Mouse (Mus musculus): ENCODE measurements around the gene Sycp1. TPM values are rescaled to one million over a fixed set of nuclear protein-coding genes. Genes with fewer than 3 reads are reported as not detected.

Gene Sycp1
- not detected in 2 replicates for polyA plus RNA-seq (2016; fragmentation: Nextera tagmentation; extraction: Ambion mirVana)

GRCm38 (mm10) chr3:102935451-102936354, at the start of gene Sycp1:
Sycp1 (minus strand) TSS chr3:102936100.
- H3K4me3 ChIP-seq, result no peak within 1 kb of the TSS
- H3K36me3 ChIP-seq (replicated peaks), result no peaks in the 10 kb centered on the region; the same call in 1 of the 2 replicates
- H3K9me3 ChIP-seq, result peaks cover 11% of the 10 kb centered on the region
- H3K27ac ChIP-seq, result no peak within 1 kb of the TSS
- WGBS, result 94% methylated on average over 78 of the region's 78 CpGs
- DNase-seq (ENCODE audit: extremely low spot score, low spot score), result no peak
- H3K4me1 ChIP-seq, result peaks cover 7% of the 10 kb centered on the region
- no peaks in the 10 kb centered on the region for H3K27me3 ChIP-seq (ENCODE audit: poor library complexity, severe bottlenecking)

DNA sequence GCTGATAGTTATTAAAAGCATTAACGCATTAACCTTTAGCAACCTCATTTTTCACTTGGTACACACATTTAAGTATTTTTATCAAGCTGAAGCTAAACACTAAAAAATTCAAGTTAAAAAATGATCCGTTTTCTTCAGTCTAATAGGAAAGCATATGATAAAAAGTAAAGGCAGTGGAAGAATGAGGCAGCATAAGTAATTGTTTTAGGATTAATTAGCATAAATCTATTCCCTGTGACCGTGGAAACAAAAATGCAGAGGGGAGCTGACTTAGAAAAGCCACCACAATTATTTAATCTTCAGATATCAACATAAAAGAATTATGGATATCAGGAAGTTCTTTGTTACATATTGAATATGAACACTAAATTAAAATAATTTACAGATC, 44.4 kb upstream of the Sycp1 start:
- H3K9me3 ChIP-seq, result no peaks in the 10 kb centered on the region
- peak overlapping the region; percentile 82 for H3K27ac ChIP-seq
- H3K4me1 ChIP-seq, result peaks cover 25% of the 10 kb centered on the region
- no peaks in the 10 kb centered on the region for H3K27me3 ChIP-seq (ENCODE audit: poor library complexity, severe bottlenecking)
- 52% methylated on average over 3 of the region's 3 CpGs for WGBS
- DNase-seq (ENCODE audit: extremely low spot score, low spot score), result no peak
- no peaks in the 10 kb centered on the region for H3K36me3 ChIP-seq (replicated peaks)
- peak overlapping the region; percentile 29; the same call in 1 of the 2 replicates for H3K4me3 ChIP-seq

DNA sequence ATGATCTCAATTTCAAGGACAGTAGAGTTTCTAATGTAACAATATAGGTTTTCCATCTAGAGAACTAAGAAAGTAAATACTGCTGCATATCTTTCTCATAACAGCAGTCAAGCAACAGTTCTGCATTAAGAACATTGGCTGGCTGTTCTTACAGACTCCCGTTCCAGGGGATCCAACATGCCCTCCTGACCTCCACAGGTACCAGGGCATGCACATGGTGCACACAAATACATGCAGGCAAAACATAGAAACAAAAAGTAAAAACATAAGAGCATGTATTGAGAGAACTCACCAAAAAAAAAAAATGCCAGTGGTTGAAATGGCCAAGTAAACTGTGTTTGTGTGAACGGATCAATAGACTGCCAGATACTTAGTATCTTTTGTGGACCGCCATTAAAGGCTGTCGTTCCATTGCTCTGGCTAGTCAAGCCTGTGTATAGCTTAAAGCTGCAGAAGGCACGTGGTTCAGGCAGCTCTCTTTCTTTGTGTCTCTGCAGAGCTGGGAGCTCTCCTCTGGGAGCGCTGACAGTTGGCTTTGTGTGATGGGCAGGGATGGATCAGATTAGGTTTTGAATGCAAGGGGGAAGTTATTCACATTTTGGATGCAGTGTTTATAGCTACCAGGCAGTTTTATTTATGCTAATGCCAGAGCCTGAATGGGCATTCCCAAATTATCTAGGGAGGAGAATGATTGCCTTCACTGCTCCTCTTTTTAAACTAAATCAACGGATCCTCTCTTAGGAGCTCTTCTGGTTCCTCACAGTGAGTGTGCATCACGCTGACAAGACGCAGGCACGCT, 43.8 kb upstream of the Sycp1 start:
- DNase-seq (ENCODE audit: extremely low spot score, low spot score), result peak; percentile 52
- no peaks in the 10 kb centered on the region for H3K9me3 ChIP-seq
- H3K27ac ChIP-seq, result peak overlapping the region; percentile 82
- no peaks in the 10 kb centered on the region for H3K36me3 ChIP-seq (replicated peaks)
- peak overlapping the region; percentile 29; the same call in 1 of the 2 replicates for H3K4me3 ChIP-seq
- 17% methylated on average over 10 of the region's 10 CpGs for WGBS
- H3K4me1 ChIP-seq, result peaks cover 31% of the 10 kb centered on the region
- H3K27me3 ChIP-seq (ENCODE audit: poor library complexity, severe bottlenecking), result no peaks in the 10 kb centered on the region

- Histone ChIP-seq H3K4me3 (no peak overlapping the region), H3K27me3 (ENCODE audit: poor library complexity, severe bottlenecking) (no peaks in the 10 kb centered on the region), H3K4me1 (peaks cover 34% of the 10 kb centered on the region), H3K36me3 (replicated peaks) (no peaks in the 10 kb centered on the region), H3K27ac (no peak overlapping the region), H3K9me3 (no peaks in the 10 kb centered on the region)
- 83% methylated on average over 4 of the region's 4 CpGs for WGBS
- DNase-seq (ENCODE audit: extremely low spot score, low spot score), result no peak
These were observed 41.0 kb upstream of the Sycp1 start for GRCm38 (mm10) chr3:102976906-102977305.

DNA sequence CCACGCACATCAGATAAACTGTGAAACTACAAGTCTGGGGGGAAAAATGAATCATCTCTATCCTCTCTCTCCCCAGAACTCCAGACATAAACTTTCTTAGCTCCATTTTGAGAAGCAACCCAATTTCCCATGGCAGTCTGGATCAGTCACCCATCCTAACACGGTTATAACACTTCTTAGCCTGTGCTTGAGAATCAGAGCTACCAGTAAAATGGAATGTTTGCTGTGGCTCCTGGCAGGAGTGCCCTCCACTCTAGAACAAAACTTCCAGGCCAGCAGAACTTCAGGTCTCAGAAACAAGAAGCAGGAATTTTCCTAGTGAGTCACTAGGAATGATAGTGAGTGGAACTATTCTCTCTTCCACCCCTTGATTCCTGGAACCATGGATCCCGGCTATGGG, 34.6 kb upstream of the Sycp1 start:
- Histone ChIP-seq H3K36me3 (replicated peaks) (no peaks in the 10 kb centered on the region), H3K9me3 (no peaks in the 10 kb centered on the region), H3K27ac (peak overlapping the region; percentile 80), H3K4me1 (peaks cover 25% of the 10 kb centered on the region), H3K27me3 (ENCODE audit: poor library complexity, severe bottlenecking) (no peaks in the 10 kb centered on the region), H3K4me3 (no peak overlapping the region)
- 95% methylated on average over 3 of the region's 3 CpGs for WGBS
- no peak for DNase-seq (ENCODE audit: extremely low spot score, low spot score)

DNA sequence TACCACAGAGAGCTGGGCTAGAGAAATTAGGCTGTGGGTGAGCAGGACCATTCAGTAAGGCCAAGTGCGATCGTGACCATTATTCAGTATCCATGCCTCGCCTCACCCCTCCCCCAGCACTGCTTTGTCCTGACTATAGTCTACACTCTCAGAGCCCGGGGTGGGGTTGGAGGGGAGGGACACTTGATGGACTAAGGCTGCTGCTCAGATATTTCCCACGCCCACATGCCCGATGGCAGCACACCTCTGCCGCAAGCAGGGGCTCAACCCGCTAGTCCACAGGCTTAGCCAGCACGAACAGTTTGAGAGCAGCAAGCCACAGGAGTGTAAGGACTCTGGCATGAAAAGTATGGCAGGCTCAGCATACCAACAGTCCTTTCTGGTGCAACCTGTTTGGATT, 34.2 kb upstream of the Sycp1 start:
- Histone ChIP-seq H3K27me3 (ENCODE audit: poor library complexity, severe bottlenecking) (no peaks in the 10 kb centered on the region), H3K27ac (peak overlapping the region; percentile 80), H3K36me3 (replicated peaks) (no peaks in the 10 kb centered on the region), H3K9me3 (no peaks in the 10 kb centered on the region), H3K4me3 (no peak overlapping the region), H3K4me1 (peaks cover 21% of the 10 kb centered on the region)
- peak; percentile 36 for DNase-seq (ENCODE audit: extremely low spot score, low spot score)
- WGBS, result 67% methylated on average over 9 of the region's 9 CpGs

- Histone ChIP-seq H3K4me1 (no peaks in the 10 kb centered on the region), H3K27ac (no peak within 1 kb of the TSS), H3K36me3 (replicated peaks) (no peaks in the 10 kb centered on the region), H3K27me3 (ENCODE audit: poor library complexity, severe bottlenecking) (no peaks in the 10 kb centered on the region), H3K4me3 (no peak within 1 kb of the TSS), H3K9me3 (no peaks in the 10 kb centered on the region)
- no peak for DNase-seq (ENCODE audit: extremely low spot score, low spot score)
- 67% methylated on average over 3 of the region's 3 CpGs for WGBS
These were observed 28.1 kb upstream of the Sycp1 start, which contains the start of gene Nr1h5 for GRCm38 (mm10) chr3:102964033-102964432. Nr1h5 (minus strand) TSS chr3:102964133.

- Histone ChIP-seq H3K9me3 (no peaks in the 10 kb centered on the region), H3K27ac (no peak overlapping the region), H3K4me1 (no peaks in the 10 kb centered on the region), H3K36me3 (replicated peaks) (no peaks in the 10 kb centered on the region), H3K27me3 (ENCODE audit: poor library complexity, severe bottlenecking) (no peaks in the 10 kb centered on the region), H3K4me3 (no peak overlapping the region)
- WGBS, result 69% methylated on average over 3 of the region's 3 CpGs
- no peak for DNase-seq (ENCODE audit: extremely low spot score, low spot score)
These were observed 19.7 kb upstream of the Sycp1 start for GRCm38 (mm10) chr3:102955596-102955995.

GRCm38 (mm10) chr3:102955143-102955542, 19.2 kb upstream of the Sycp1 start:
- 91% methylated on average over 3 of the region's 3 CpGs for WGBS
- H3K9me3 ChIP-seq, result no peaks in the 10 kb centered on the region
- no peaks in the 10 kb centered on the region for H3K36me3 ChIP-seq (replicated peaks)
- no peak overlapping the region for H3K27ac ChIP-seq
- H3K27me3 ChIP-seq (ENCODE audit: poor library complexity, severe bottlenecking), result no peaks in the 10 kb centered on the region
- no peak for DNase-seq (ENCODE audit: extremely low spot score, low spot score)
- H3K4me1 ChIP-seq, result no peaks in the 10 kb centered on the region
- no peak overlapping the region for H3K4me3 ChIP-seq

GRCm38 (mm10) chr3:102954476-102954875, 18.6 kb upstream of the Sycp1 start:
- Histone ChIP-seq H3K27me3 (ENCODE audit: poor library complexity, severe bottlenecking) (no peaks in the 10 kb centered on the region), H3K27ac (no peak overlapping the region), H3K4me3 (no peak overlapping the region), H3K4me1 (no peaks in the 10 kb centered on the region), H3K36me3 (replicated peaks) (no peaks in the 10 kb centered on the region), H3K9me3 (no peaks in the 10 kb centered on the region)
- 96% methylated on average over 12 of the region's 12 CpGs for WGBS
- DNase-seq (ENCODE audit: extremely low spot score, low spot score), result no peak

DNA sequence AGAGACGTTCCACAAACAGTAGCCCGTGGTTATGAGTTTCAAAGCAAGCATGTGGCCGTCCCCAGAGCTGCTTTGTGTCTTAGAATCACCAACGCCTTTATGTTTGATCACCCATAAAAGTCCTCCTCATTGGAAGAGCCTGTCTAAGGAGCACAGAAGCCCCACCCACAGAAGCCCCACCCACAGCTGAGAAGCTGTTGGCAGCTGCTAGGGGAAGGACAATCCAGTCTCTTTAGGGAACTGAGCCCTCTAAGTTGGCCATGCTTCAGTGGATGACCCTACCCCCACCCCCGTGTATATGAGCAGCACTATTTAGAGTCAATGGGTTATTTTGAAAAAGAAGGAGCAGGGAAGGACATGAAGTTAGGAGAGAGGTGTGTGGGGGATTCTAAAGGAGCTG, 11.0 kb upstream of the Sycp1 start:
- Histone ChIP-seq H3K9me3 (no peaks in the 10 kb centered on the region), H3K4me1 (peaks cover 4% of the 10 kb centered on the region), H3K27ac (no peak overlapping the region), H3K27me3 (ENCODE audit: poor library complexity, severe bottlenecking) (no peaks in the 10 kb centered on the region), H3K36me3 (replicated peaks) (no peaks in the 10 kb centered on the region), H3K4me3 (no peak overlapping the region)
- DNase-seq (ENCODE audit: extremely low spot score, low spot score), result no peak
- 49% methylated on average over 5 of the region's 5 CpGs for WGBS

DNA sequence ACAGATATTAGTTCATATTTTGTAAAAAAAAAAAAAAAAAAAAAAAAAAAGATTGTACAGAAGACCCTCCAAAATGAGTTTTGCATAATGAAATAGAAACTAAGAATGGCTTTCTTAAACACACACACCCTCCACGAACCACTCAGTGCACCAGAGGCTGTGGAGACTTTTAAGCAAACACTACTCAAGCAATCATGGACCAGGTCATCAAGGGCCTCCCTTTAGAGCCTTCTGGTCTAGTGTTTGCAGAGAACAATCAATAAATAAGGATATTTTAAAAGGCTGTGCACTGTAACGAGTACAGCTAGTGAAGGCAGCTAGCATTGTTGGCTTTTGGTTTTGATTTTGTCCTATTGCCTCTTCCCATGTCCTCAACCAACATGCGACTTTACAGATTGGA, 10.4 kb upstream of the Sycp1 start:
- Histone ChIP-seq H3K9me3 (no peaks in the 10 kb centered on the region), H3K36me3 (replicated peaks) (no peaks in the 10 kb centered on the region), H3K4me1 (peaks cover 4% of the 10 kb centered on the region), H3K4me3 (no peak overlapping the region), H3K27me3 (ENCODE audit: poor library complexity, severe bottlenecking) (no peaks in the 10 kb centered on the region), H3K27ac (no peak overlapping the region)
- DNase-seq (ENCODE audit: extremely low spot score, low spot score), result no peak
- 87% methylated on average over 3 of the region's 3 CpGs for WGBS

GRCm38 (mm10) chr3:102938100-102938499, 2.2 kb upstream of the Sycp1 start:
- no peaks in the 10 kb centered on the region for H3K27me3 ChIP-seq (ENCODE audit: poor library complexity, severe bottlenecking)
- no peak overlapping the region for H3K27ac ChIP-seq
- 88% methylated on average over 1 of the region's 1 CpGs for WGBS
- DNase-seq (ENCODE audit: extremely low spot score, low spot score), result no peak
- no peak overlapping the region for H3K4me3 ChIP-seq
- H3K36me3 ChIP-seq (replicated peaks), result no peaks in the 10 kb centered on the region; the same call in 1 of the 2 replicates
- H3K9me3 ChIP-seq, result peaks cover 11% of the 10 kb centered on the region
- H3K4me1 ChIP-seq, result peaks cover 7% of the 10 kb centered on the region
